Mouse (Mus musculus): ENCODE data around the gene Zfp324.
A peak's percentile ranks its signal among the peaks of the same experiment; 100 is the strongest.

The Zfp324 gene

DNA sequence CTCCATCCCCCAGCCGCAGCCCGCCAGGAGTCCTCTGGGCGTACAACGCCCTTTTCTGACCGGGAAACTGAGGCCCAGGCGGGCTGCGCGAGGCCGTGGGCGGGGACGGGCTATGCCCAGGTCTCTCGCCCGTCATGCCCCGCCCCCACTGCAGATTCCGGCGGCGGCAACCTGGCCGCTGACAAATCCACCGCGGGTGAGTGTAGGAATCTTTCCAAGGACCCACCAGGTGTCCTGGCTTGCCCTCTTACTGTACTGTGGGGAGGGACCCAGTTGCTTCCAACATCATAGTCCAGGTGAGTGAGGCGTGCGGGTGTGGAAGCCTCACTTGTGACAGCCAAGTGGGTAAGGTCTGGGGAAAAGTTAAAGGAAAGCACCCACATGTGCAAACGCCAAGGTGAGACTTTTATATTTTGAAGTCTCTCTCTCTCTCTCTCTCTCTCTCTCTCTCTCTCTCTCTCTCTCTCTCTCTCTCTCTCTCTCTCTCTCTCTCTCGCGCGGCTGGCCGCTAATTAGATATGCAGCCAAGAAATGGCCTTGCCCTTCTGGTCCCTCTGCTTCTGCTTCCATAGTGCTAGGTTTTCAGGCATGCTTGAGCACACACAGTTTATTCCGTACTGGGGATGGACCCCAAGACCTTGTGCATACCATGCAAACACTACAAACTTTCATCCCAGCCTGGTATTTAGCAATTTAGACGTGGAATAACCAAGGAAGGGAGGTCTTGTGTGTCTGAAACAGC is 637 bp downstream of the Zfp324 start:
- no peak for DNase-seq (ENCODE audit: low read depth, low spot score)

DNA sequence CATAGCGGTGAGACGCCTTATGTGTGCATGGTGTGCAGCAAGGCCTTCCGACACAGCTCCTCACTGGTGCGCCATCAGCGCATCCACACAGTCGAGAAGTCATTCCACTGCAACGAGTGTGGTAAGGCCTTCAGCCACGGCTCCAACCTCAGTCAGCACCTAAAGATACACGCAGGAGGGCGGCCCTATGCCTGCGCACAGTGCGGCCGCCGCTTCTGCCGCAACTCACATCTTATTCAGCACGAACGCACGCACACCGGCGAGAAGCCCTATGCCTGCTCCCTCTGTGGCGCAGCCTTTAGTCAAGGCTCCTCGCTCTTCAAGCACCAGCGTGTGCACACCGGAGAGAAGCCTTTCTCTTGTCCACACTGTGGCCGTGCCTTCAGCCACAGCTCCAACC is 5.3 kb downstream of the Zfp324 start:
- DNase-seq (ENCODE audit: low read depth, low spot score), result no peak

DNA sequence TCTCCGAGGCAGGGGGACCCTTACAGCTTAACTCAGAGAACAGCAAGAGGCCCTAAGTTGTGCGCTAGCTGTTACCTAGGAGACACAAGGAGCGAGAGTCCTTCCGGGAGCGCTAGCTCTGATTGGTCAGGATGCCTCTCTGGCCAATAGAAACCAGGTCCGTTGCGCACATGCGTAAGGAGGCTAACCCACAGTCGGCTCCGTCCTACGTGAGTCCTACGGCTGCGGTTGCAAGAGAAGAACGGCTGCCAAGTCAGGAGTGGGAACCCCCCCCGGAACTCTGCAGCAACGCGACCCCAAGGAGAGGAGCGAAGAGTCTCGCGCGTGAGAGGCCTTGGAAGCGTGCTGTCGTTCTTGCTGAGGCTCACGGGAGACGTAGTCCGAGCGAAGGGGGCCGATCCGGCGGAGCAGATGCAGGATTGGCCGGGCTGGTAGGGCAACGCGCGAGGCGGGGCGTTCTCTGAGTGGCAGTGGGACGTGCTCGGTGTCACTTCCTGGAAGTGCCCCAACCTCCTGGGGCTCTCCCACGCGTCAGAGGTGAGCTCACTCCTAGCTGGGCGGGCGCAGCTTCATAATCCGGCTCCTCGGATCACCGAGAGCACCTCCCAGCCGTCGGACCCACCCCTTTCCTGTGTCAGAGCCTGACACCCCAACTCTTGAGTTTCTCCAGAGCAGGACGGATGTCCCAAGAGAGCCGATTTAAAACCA is 12.2 kb downstream of the Zfp324 start, which contains the start of gene Zfp446:
TSS of gene Zfp446 (plus strand) at position 167 of the 708 bp plus-strand sequence.
- peak; percentile 97 for DNase-seq (ENCODE audit: low read depth, low spot score)

DNA sequence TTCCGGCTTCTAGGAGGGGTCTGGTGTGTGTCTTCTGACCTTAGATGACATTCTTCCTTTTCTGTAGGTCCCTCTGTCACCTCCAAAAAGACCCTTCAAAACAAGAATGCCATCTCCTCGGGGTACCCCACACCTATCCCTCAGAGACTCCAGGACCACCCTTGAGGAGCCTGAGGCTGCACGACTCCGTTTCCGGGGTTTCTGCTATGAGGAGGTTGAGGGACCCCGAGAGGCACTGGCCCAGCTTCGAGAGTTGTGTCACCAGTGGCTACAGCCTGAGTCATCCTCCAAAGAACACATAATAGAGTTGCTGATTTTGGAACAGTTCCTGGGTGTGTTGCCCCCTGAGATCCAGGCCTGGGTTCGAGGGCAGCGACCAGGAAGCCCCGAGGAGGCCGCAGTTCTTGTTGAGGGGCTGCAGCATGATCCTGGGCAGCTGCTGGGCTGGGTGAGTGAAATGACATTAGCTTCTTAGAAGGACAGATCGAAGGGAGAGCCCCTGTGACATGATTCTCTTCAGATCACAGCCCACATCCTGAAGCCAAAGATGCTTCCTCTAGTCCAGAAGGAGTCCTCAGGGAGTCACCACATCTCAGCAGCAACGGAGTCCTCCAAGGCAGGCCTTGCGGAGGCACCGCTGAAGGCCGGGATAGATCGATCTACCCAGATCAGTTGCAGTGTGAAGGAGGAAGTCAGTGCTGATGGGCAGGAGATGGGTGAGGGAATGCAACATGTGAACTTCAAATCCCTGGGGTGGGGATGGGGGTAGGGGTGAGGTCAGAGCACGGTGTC is 13.5 kb downstream of the Zfp324 start:
- no peak for DNase-seq (ENCODE audit: low read depth, low spot score)

DNA sequence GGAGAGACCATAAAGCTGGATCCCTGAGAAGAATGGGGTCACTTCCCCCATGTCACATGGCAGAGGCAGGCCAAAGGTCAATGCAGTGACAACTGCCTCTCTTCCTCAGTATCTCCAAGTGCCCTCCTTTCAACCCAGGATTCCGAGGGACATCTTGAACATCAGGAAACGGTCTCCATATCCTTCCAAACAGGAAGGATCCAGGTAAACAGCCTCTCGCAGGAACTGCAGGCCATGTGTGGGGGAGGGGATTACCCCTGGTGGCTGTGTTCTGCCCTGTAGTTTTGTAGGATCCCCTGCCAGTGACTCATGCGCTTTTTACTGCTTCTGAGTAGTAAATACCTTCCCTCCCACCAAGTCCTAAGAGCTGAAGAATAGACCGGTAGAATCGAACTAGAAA is 14.1 kb downstream of the Zfp324 start:
- DNase-seq (ENCODE audit: low read depth, low spot score), result no peak

DNA sequence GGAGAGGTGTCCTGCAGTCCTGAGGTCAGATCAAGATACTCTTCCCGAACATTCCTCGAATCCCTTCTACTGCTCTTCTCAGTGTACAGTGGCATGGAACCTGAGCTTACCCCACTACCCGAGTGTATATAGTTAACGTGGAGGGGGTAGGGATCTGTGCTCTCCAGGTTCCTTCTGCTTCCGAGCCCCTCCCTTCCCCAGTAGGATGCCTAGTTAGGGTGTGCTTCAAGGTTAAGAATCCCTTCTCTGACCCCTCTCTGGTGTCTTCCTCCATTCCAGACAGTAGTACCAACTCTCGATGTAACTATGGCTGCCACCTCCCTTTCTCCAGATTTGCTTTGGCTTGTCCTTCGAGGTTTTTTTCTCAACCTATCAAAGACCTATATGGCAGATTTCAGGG is 14.7 kb downstream of the Zfp324 start:
- no peak for DNase-seq (ENCODE audit: low read depth, low spot score)

DNA sequence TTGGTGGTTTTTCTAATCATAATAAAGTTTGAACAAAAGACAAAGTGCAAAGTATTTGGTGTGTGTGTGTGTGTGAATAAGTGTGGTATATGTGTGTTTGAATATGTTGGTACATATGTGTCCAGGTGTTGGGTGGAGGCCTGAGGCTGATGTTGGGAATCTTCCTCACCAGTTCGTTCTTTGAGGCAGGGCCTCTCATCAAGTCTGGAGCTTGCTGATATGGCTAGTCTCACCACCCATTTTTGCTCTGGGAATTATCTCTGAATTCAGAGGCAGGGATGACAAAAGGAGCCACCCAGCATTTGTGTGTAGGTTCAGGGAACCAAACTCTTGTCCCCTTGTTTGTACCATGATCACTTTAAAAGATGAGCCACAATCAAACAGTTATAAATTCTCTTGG is 20.1 kb downstream of the Zfp324 start:
- DNase-seq (ENCODE audit: low read depth, low spot score), result no peak

DNA sequence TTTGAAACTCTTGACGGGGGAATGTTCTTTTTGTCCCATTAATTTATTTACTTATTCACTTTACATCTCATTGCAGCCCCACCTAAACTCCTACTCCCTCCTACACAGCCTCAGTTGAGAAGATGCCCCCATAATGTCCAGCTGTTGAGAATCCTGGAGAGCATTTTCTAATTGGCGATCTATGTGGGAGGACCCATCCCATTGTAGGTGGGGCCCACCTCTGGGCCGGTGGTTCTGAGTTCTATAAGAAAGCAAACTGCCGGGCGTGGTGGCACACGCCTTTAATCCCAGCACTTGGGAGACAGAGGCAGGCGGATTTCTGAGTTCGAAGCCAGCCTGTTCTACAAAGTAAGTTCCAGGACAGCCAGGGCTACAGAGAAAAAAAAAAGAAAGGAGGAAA is 21.3 kb downstream of the Zfp324 start:
- no peak for DNase-seq (ENCODE audit: low read depth, low spot score)

DNA sequence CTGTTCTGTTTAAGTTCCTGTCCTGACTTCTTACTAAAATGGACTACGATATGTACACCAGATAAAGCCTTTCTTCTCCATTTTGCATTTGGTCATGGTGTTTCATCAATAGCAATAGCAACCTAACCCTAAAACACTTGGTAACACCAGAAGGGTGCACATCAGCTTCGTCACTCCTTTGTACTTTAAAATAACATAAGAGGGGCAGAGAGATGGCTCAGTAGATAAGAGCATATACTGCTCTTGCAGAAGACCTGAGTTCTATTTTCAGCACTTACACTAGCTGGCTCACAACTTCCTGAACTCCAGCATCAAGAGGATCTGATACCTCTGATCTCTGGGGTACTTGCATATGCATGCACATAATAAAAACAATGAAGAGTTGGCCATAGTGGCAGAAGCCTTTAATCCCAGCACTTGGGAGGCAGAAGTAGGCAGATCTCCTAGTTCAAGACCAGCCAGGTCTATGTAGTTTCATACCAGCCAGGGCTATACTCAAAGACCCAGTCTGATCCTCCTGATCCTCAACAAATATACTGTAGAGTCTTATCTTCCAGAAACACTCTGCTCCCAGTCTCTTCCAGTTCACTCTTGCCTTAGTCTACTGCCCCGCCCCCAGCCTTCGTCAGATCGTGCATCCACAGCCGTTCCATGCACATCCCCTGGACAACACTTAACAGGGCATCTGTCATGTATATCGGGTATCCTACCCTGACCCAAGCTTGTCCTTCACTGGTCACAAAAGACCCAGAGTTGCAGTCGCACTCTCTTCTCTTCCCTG is 22.0 kb downstream of the Zfp324 start:
- DNase-seq (ENCODE audit: low read depth, low spot score), result no peak

DNA sequence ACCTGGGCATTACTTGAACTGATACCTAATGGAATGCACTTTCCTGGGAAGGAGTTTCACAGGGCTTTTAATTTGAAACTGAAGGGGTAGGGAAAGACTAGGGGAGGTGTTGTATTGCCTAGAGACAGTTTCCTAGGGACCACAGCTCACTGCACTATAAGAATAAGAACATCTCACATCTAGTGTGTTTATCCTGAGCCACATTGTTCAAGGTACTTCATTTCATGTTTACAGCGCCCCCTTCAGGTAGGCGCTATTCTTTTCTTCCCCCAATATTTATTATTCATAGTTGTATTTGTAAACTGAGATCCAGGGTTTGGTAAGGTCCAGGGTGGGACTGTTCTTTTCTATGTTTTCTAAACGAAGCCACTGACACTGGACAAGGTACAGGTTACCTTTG is 26.6 kb downstream of the Zfp324 start:
- DNase-seq (ENCODE audit: low read depth, low spot score), result no peak

DNA sequence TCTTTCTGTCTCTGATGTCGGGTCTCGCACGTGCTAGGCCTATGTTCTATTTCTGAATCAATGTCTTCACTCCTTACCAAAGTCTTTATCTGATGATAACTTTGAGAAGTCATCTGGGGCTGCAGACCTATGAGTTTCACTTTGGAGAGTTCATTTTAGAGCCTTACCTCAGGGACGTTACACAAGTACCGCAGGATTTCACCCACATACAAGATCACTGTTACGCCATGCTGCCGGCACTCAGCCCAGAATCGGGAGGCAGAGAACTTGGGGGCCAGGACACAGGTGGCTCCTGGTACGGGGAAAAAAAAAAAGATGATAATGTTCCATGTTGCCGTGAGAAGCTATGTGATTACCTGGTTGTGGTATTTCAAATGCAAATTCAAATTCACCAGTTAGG is 27.5 kb downstream of the Zfp324 start:
- DNase-seq (ENCODE audit: low read depth, low spot score), result no peak

DNA sequence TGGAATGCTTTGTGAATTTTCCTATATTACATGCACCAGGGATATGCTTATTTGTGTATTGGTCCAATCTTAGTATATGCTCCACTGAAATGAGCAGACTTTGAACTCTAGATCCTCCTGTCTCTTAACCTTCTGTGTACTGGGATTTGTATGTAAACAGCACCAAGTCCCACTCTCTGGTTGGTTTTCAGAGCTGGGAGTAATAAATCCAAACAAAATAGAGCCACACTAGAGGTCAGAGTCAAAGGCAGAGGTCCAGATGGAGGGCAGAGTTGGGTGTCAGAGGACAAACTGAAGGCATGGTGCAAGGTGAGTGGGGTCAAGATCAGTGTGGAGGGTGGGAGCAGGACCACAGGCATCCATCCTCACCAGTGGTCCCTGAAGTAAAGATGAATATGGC is 30.2 kb downstream of the Zfp324 start:
- no peak for DNase-seq (ENCODE audit: low read depth, low spot score)

DNA sequence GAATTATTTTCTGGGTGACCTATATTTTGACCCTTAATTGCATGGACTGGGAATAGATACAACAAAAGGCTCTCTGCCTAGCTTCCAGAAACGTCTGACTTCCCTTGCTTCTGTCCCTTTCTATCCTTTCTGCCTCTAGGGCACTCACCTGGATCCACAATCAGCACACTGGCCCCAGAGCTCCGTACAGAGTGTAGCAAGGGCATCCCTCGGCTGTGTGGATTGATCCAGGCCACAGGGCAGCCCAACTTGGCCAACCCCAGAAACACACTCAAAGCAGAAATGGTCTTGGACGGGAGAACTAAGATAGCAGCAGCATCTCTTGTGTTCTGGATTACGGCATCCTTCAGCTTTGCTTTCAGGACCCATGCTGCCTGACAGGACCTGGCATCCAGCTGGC is 31.6 kb downstream of the Zfp324 start:
- DNase-seq (ENCODE audit: low read depth, low spot score), result no peak

DNA sequence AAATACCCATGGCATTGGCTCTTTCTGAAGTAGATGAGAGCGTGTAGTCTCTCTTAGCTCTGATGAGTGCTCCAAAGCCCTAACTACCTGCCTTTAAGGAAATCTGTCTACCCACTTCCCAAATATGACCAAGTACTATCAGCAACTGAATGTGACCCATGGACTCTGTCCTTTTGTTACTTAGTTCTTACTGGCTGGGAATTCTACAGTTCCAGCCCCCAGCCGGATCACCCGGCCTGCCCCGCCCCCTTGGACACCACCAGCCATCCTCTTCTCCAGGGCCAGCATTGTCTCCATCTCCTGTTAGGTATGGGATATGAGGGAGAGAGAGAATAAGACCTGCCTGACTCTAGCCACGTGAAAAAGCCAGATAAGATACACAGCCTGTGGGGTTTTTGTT is 32.4 kb downstream of the Zfp324 start, which contains the start of gene Slc27a5:
TSS of gene Slc27a5 (minus strand) at position 140 of the 400 bp plus-strand sequence.
- DNase-seq (ENCODE audit: low read depth, low spot score), result no peak

DNA sequence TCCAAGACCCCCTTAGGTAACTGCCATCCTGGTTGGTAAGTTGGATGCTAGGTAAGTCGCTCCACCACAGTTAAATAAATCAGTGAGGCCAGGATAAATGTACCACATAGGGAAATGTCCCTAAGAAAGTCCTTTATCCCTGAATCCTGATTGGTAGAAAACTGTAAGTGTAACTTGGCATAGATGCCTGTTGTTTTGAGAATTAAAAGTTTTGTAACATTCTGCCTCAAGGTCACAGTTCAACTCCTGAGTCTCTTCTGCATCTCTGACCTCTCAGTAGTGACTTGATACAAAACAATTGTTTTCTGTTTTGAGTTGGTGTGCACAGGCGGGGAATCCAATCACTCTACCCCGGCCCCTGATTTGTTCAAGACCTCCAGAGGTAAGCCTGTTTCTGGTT is 33.2 kb downstream of the Zfp324 start, which contains the start of gene Trim28:
TSS of gene Trim28 (plus strand) at position 264 of the 400 bp plus-strand sequence.
- no peak for DNase-seq (ENCODE audit: low read depth, low spot score)

DNA sequence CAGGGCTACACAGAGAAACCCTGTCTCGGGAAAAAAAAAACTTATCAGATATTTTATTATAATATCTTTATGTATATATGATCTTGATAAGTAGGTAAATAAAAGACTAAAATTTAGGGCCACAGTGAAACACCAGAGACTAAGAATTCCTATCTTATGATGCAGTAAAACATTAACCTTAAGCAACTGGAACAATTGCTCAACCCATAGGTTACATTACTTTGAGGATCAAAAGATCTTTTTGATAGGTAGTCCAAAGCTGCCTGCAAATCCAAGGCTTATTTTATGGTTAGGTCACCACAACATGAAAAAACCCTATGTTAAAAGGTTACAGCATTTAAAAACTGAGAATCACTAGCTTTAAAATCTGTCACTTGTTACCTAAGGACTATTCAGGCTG is 35.9 kb downstream of the Zfp324 start:
- DNase-seq (ENCODE audit: low read depth, low spot score), result no peak

DNA sequence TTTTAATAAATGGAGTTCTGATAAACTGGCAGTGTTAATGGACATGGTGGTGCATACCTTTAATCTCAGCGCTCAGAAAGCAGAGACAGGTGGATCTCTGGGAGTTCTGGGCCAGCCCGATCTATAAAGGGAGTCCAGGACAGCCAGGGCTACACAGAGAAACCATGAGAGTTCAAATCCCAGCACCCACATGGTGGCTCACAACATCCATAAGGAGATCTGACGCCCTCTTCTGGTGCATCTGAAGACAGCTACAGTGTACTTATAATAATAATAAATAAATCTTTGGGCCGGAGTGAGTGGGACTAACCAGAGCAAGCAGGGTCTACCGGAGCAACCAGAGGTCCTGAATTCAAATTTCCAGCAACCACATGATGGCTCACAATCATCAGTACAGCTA is 37.7 kb downstream of the Zfp324 start:
- DNase-seq (ENCODE audit: low read depth, low spot score), result no peak

DNA sequence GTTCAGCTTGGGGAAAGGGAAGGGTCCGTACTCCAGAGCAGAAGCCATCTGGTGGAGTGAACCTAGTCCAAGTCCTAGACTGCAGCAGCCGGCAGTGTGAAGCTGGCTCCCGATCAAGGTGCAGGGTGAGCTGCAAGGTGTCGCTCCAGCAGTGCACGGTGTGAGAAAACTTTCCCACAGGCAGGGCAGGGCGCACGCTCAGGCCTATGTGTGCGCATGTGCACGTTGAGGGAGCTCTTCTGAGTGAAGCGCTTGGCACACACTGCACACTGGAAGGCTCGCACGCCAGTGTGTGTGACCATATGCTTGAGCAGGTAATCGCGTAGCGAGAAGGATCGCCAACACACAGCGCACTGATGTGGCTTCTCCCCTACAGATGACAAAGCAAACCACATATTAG is 40.4 kb downstream of the Zfp324 start:
- no peak for DNase-seq (ENCODE audit: low read depth, low spot score)

DNA sequence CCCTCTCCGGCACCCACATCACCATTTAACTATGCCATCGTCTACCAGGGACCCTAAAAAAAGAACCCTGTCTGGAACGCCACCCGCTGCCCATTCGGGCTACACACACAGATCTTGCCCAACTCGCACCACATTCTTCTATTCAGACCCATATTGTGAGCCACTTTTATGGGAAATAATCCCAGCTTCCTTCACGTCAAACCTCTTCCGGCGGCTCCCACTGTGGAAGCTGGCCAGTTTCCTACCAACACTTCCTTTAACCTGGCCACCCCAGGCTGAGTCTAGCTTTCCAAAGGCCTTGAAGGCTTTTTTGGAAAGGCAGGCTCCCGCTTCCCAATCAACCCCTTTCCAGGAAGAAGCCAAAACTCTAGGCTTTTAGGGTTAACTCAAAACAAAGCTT is 40.9 kb downstream of the Zfp324 start:
- DNase-seq (ENCODE audit: low read depth, low spot score), result no peak

DNA sequence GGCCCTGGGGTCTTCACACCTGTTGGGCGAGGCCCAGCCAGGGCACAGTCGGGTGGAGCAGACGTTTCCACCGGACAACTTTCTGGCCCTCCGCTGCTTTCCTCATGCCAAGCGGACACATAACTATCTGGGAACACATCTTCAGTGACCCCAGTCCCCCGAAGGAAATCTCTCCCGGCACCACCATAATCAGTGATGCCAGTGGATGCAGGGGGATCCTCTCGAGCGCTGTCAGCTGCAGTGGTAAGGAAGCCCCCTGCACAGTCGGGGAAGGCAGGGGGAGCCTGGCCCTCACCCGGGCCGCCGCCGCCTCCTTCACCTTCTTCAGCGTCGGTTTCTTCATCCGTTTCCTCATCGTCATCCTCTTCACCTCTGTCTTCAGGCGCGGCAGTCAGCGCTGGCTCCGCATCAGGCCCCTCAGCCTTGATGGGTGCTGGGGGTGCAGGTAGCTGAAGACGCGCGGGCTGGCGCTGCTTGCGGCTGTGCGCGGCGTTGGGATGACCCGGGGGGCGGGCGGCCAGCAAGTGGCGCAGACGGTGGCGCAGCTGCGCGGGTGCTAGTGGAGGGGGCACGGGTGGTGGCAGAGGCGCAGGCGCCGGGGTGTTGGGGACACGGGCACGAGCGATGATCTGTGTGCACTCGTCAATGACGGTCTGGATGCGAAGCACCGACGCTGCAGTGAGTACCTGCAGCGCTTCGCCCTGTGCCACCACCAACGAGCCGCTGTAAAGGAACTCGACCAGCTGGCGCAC is 41.9 kb downstream of the Zfp324 start:
- no peak for DNase-seq (ENCODE audit: low read depth, low spot score)
